Mouse (Mus musculus): Measurements from ENCODE around the gene Agpat1. TPM values are rescaled to one million over a fixed set of nuclear protein-coding genes. Genes with fewer than 3 reads are reported as not detected.
A peak's percentile ranks its signal among the peaks of the same experiment; 100 is the strongest.

Gene Agpat1
- polyA plus RNA-seq, 1 experiment, result 891 TPM

GRCm38 (mm10) chr17:34606186-34607039, 2.4 kb downstream of the Agpat1 start:
- Histone ChIP-seq H3K4me1 (ENCODE audit: control insufficient read depth, insufficient read depth, low read length) (peaks cover 10% of the 10 kb centered on the region), H3K4me3 (ENCODE audit: control insufficient read depth, low read depth, low read length) (peak overlapping the region; percentile 90), H3K27ac (ENCODE audit: control insufficient read depth, insufficient read depth, low read depth, low read length) (peak overlapping the region; percentile 45), H3K36me3 (ENCODE audit: control insufficient read depth, insufficient read depth, low read length) (no peaks in the 10 kb centered on the region; the same call in 1 of the 2 replicates), H3K27me3 (ENCODE audit: control insufficient read depth, insufficient read depth, low read length) (no peaks in the 10 kb centered on the region)
- no peak for TF ChIP-seq POLR2A (IDR thresholded peaks at IDR 0.05; ENCODE audit: control insufficient read depth, low read depth, low read length)
- TF ChIP-seq CTCF (IDR thresholded peaks at IDR 0.05; ENCODE audit: control insufficient read depth, insufficient read depth, insufficient replicate concordance, low read depth, low read length), result no peak

DNA sequence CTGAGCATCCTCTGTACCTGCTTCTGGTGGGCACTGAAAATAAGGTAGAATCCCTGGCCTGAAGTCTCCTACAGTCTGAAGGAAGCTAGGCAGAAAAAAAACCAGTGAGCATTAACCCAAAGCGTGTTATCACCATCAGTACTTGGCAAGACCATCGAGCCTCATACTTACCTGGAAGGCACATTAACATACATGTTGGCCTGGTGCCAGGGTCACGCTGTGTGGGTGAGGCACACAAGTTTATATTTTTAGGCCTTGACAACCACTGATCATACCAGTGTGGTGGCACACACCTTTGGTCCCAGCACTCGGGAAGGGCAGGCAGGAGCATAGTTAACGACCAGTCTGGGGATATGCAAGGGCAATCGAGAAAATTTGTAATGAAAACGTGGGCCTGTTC, 3.9 kb downstream of the Agpat1 start:
- H3K36me3 ChIP-seq (ENCODE audit: control insufficient read depth, insufficient read depth, low read length), result no peaks in the 10 kb centered on the region; the same call in 1 of the 2 replicates
- TF ChIP-seq CTCF (IDR thresholded peaks at IDR 0.05; ENCODE audit: control insufficient read depth, insufficient read depth, insufficient replicate concordance, low read depth, low read length) (no peak), POLR2A (IDR thresholded peaks at IDR 0.05; ENCODE audit: control insufficient read depth, low read depth, low read length) (no peak)
- H3K4me3 ChIP-seq (ENCODE audit: control insufficient read depth, low read depth, low read length), result no peak overlapping the region; the same call in 1 of the 2 replicates
- peaks cover 10% of the 10 kb centered on the region for H3K4me1 ChIP-seq (ENCODE audit: control insufficient read depth, insufficient read depth, low read length)
- no peaks in the 10 kb centered on the region for H3K27me3 ChIP-seq (ENCODE audit: control insufficient read depth, insufficient read depth, low read length)
- no peak overlapping the region for H3K27ac ChIP-seq (ENCODE audit: control insufficient read depth, insufficient read depth, low read depth, low read length)

GRCm38 (mm10) chr17:34611050-34611449, 7.0 kb downstream of the Agpat1 start:
- no peak overlapping the region for H3K27ac ChIP-seq (ENCODE audit: control insufficient read depth, insufficient read depth, low read depth, low read length)
- H3K4me1 ChIP-seq (ENCODE audit: control insufficient read depth, insufficient read depth, low read length), result peaks cover 6% of the 10 kb centered on the region
- H3K27me3 ChIP-seq (ENCODE audit: control insufficient read depth, insufficient read depth, low read length), result no peaks in the 10 kb centered on the region
- no peaks in the 10 kb centered on the region; the same call in 1 of the 2 replicates for H3K36me3 ChIP-seq (ENCODE audit: control insufficient read depth, insufficient read depth, low read length)
- no peak overlapping the region for H3K4me3 ChIP-seq (ENCODE audit: control insufficient read depth, low read depth, low read length)
- TF ChIP-seq POLR2A (IDR thresholded peaks at IDR 0.05; ENCODE audit: control insufficient read depth, low read depth, low read length), result no peak

GRCm38 (mm10) chr17:34613054-34613645, 9.1 kb downstream of the Agpat1 start:
- H3K4me3 ChIP-seq (ENCODE audit: control insufficient read depth, low read depth, low read length), result no peak overlapping the region
- H3K4me1 ChIP-seq (ENCODE audit: control insufficient read depth, insufficient read depth, low read length), result no peaks in the 10 kb centered on the region
- no peaks in the 10 kb centered on the region; the same call in 1 of the 2 replicates for H3K36me3 ChIP-seq (ENCODE audit: control insufficient read depth, insufficient read depth, low read length)
- TF ChIP-seq CTCF (IDR thresholded peaks at IDR 0.05; ENCODE audit: control insufficient read depth, insufficient read depth, insufficient replicate concordance, low read depth, low read length) (no peak), POLR2A (IDR thresholded peaks at IDR 0.05; ENCODE audit: control insufficient read depth, low read depth, low read length) (no peak)
- no peaks in the 10 kb centered on the region for H3K27me3 ChIP-seq (ENCODE audit: control insufficient read depth, insufficient read depth, low read length)
- H3K27ac ChIP-seq (ENCODE audit: control insufficient read depth, insufficient read depth, low read depth, low read length), result no peak overlapping the region

DNA sequence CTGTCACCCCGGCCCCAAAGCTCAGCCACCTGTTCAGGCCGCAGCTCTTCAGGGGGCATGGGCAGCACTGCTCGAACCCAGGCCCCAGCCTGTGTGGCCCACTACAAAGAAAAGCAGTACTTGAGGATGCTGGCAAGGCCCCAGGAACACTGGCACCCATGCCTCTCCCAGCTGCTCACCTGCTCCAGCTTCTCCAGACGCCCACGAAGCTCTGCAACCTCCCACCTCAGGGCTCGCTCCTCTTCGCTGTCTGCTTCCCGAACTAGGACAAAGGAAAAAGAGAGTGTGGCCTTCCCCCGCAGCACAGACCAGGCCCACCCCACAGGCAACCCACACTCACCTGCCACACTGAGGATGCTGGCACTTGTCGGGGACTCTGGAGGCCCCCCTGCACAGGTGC, 9.8 kb downstream of the Agpat1 start:
- no peak for TF ChIP-seq CTCF (IDR thresholded peaks at IDR 0.05; ENCODE audit: control insufficient read depth, insufficient read depth, insufficient replicate concordance, low read depth, low read length)
- no peak for TF ChIP-seq POLR2A (IDR thresholded peaks at IDR 0.05; ENCODE audit: control insufficient read depth, low read depth, low read length)
- H3K4me1 ChIP-seq (ENCODE audit: control insufficient read depth, insufficient read depth, low read length), result no peaks in the 10 kb centered on the region
- no peaks in the 10 kb centered on the region; the same call in 1 of the 2 replicates for H3K36me3 ChIP-seq (ENCODE audit: control insufficient read depth, insufficient read depth, low read length)
- no peak overlapping the region for H3K27ac ChIP-seq (ENCODE audit: control insufficient read depth, insufficient read depth, low read depth, low read length)
- no peaks in the 10 kb centered on the region for H3K27me3 ChIP-seq (ENCODE audit: control insufficient read depth, insufficient read depth, low read length)
- H3K4me3 ChIP-seq (ENCODE audit: control insufficient read depth, low read depth, low read length), result no peak overlapping the region

GRCm38 (mm10) chr17:34615871-34616270, 11.8 kb downstream of the Agpat1 start, which contains the start of gene Egfl8:
TSS of gene Egfl8 (minus strand) at chr17:34615971.
- no peaks in the 10 kb centered on the region for H3K36me3 ChIP-seq (ENCODE audit: control insufficient read depth, insufficient read depth, low read length)
- H3K4me1 ChIP-seq (ENCODE audit: control insufficient read depth, insufficient read depth, low read length), result no peaks in the 10 kb centered on the region
- H3K27ac ChIP-seq (ENCODE audit: control insufficient read depth, insufficient read depth, low read depth, low read length), result no peak within 1 kb of the TSS
- H3K4me3 ChIP-seq (ENCODE audit: control insufficient read depth, low read depth, low read length), result no peak within 1 kb of the TSS
- H3K27me3 ChIP-seq (ENCODE audit: control insufficient read depth, insufficient read depth, low read length), result no peaks in the 10 kb centered on the region
- TF ChIP-seq CTCF (IDR thresholded peaks at IDR 0.05; ENCODE audit: control insufficient read depth, insufficient read depth, insufficient replicate concordance, low read depth, low read length) (no peak), POLR2A (IDR thresholded peaks at IDR 0.05; ENCODE audit: control insufficient read depth, low read depth, low read length) (no peak)

GRCm38 (mm10) chr17:34618999-34619398, 14.9 kb downstream of the Agpat1 start:
- H3K4me1 ChIP-seq (ENCODE audit: control insufficient read depth, insufficient read depth, low read length), result no peaks in the 10 kb centered on the region
- H3K27me3 ChIP-seq (ENCODE audit: control insufficient read depth, insufficient read depth, low read length), result no peaks in the 10 kb centered on the region
- H3K4me3 ChIP-seq (ENCODE audit: control insufficient read depth, low read depth, low read length), result no peak overlapping the region
- TF ChIP-seq CTCF (IDR thresholded peaks at IDR 0.05; ENCODE audit: control insufficient read depth, insufficient read depth, insufficient replicate concordance, low read depth, low read length) (peak; percentile 33; the same call in 1 of the 2 replicates), POLR2A (IDR thresholded peaks at IDR 0.05; ENCODE audit: control insufficient read depth, low read depth, low read length) (no peak)
- H3K27ac ChIP-seq (ENCODE audit: control insufficient read depth, insufficient read depth, low read depth, low read length), result no peak overlapping the region
- no peaks in the 10 kb centered on the region for H3K36me3 ChIP-seq (ENCODE audit: control insufficient read depth, insufficient read depth, low read length)
